Mouse (Mus musculus): ENCODE measurements around the gene Gm20390. TPM values are rescaled to one million over a fixed set of nuclear protein-coding genes. Genes with fewer than 3 reads are reported as not detected.
A peak's percentile ranks its signal among the peaks of the same experiment; 100 is the strongest.

Gene Gm20390
- 462 and 483 TPM in 2 replicates for polyA plus RNA-seq (2015; fragmentation: Nextera tagmentation; extraction: Ambion mirVana)

DNA sequence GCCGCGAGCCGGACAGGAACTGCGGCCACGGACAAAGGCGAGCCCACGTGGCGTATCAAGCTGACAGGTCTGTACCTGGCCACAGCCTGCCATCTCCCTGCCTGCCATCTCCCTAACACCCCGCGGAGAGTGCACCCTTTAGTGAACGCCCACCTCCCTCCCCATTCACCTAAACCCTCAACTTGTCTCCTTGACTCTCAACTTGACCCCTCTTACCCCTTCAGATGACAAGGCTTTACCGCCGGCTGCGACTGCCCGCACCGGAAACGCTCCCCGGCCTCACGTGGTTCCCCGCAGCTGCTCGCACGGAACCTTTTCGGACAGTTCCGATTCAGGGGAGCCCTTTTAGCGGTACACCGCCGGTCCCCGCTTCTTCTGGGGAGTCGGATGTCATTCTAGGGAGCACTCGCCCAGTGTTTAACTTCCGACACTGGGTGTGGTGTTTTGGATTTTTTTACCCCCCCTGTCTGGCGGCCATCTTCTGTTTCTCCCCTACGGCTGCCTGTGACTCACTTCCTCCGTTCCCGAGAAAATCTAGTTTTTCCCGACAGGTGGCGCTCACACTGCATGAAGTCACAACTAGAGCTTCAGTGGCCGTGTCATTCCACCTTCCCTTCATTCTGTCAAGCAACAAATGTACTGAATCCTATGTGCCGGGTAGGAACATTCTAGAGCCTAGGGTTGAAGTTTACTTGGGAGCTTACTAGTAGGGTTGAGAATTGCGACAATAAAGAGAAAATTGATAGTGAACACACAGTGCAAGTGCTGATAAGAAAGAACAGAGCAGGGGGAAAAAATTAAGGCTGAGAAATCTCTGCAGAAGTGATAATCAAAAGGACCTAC is at the start of gene Gm20390, which contains the start of gene Nme1:
Gene Gm20390, minus strand, starts transcription at position 289 of the 843 bp plus-strand sequence.
Gene Nme1, minus strand, starts transcription at position 517 of the 843 bp plus-strand sequence.
- Histone ChIP-seq H3K27ac (peak within 1 kb of the TSS; percentile 72), H3K27me3 (no peaks in the 10 kb centered on the region), H3K4me1 (peaks cover 14% of the 10 kb centered on the region), H3K9me3 (replicated peaks) (no peaks in the 10 kb centered on the region), H3K9ac (peak within 1 kb of the TSS; percentile 73), H3K36me3 (peaks cover 30% of the 10 kb centered on the region), H3K4me3 (replicated peaks) (peak within 1 kb of the TSS; percentile 71), H3K4me2 (peak within 1 kb of the TSS; percentile 79)
- peak; percentile 97 for ATAC-seq (replicated peaks; ENCODE audit: low FRiP score)
- WGBS, result under 1% methylated on average over 40 of the region's 40 CpGs

DNA sequence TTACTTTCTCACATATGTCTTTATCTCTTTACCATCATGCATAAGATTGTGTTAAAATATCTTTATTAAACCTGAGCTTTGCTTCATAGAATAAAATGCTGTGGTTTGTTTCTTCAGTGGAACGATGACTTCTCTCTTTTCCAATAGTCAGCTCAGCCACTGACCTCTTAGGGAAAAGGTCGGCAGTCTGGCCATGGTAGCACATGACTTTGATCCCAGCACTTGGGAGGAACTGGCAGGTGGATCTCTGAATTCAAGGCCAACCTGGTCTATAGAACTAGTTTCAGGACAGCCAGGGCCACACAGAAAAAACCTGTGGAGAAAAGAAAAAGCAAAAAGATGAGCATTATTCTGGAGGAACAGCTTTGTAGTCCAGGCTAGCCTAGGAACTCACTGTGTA is 35.3 kb upstream of the Gm20390 start:
- H3K4me1 ChIP-seq, result 0 out of 2 replicates have a peak, but pooled peaks cover 2% of the 10 kb centered on the region
- no peak overlapping the region for H3K27ac ChIP-seq
- WGBS, result 87% methylated on average over 2 of the region's 2 CpGs
- no peaks in the 10 kb centered on the region for H3K9me3 ChIP-seq (replicated peaks)
- no peak overlapping the region for H3K4me2 ChIP-seq
- H3K9ac ChIP-seq, result no peak overlapping the region
- H3K27me3 ChIP-seq, result no peaks in the 10 kb centered on the region
- H3K4me3 ChIP-seq (replicated peaks), result no peak overlapping the region
- ATAC-seq (replicated peaks; ENCODE audit: low FRiP score), result no peak
- no peaks in the 10 kb centered on the region for H3K36me3 ChIP-seq

DNA sequence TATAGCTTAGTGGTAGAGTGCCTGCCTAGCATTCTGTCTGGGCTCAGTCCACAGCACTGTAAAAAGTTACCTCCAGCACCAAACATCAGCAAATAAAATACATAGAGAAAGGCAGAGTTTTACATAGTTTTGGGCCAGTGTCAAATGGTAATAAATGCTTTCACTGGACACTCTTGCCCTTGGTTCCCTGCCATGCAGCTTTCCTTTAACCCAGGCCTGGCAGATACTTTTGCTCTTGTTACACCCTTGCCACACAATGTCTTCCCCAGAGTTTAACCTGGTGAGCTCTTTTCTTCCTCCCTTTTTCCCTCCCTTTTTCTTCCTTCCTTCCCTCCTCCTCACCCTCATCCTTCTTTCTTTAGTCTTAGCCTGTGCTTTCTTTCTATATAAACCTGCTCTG is 31.2 kb upstream of the Gm20390 start:
- no peak overlapping the region for H3K9ac ChIP-seq
- H3K4me3 ChIP-seq (replicated peaks), result no peak overlapping the region
- no peak overlapping the region for H3K27ac ChIP-seq
- no peak for ATAC-seq (replicated peaks; ENCODE audit: low FRiP score)
- H3K4me2 ChIP-seq, result no peak overlapping the region
- H3K27me3 ChIP-seq, result no peaks in the 10 kb centered on the region
- no peaks in the 10 kb centered on the region for H3K9me3 ChIP-seq (replicated peaks)
- no peaks in the 10 kb centered on the region for H3K36me3 ChIP-seq
- H3K4me1 ChIP-seq, result peaks cover 26% of the 10 kb centered on the region

DNA sequence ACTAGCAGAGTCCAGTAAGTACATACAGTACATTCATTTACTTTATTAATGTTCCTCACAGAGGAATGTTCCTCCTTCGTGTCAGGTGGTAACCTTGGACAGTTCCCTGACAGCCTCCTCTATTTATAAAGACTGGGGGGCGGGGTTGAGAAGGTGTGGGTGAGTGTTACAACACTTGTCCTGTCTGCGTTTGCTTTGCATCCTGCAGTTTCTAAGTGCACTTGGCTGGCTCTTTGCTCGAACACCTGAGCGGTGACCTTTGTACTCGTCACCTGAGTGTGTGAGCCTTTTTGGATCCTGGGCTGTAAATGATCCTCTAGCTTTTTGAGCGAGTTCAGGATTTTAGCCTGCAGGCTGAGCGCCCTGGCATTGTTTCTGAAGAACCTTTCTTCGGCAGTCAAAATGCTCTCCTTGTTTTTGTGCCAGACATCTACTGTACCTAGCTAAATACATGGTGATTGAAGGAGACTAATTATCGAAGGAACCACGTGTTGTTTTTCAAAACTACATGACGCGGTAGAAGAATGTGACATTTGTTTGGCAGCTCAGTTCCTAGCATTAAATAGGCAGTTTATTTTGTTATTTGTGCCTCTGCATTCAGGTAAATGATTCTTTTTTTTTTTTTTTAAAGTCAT is 29.2 kb upstream of the Gm20390 start:
- peak overlapping the region; percentile 90; the same call in 1 of the 2 replicates for H3K9ac ChIP-seq
- peak overlapping the region; percentile 84 for H3K4me3 ChIP-seq (replicated peaks)
- 28% methylated on average over 13 of the region's 13 CpGs for WGBS
- no peak for ATAC-seq (replicated peaks; ENCODE audit: low FRiP score)
- peak overlapping the region; percentile 97; the same call in 1 of the 2 replicates for H3K27ac ChIP-seq
- H3K9me3 ChIP-seq (replicated peaks), result no peaks in the 10 kb centered on the region
- peak overlapping the region; percentile 81 for H3K4me2 ChIP-seq
- H3K4me1 ChIP-seq, result peaks cover 26% of the 10 kb centered on the region
- H3K27me3 ChIP-seq, result 0 out of 2 replicates have a peak, but pooled peaks cover 2% of the 10 kb centered on the region
- H3K36me3 ChIP-seq, result no peaks in the 10 kb centered on the region

DNA sequence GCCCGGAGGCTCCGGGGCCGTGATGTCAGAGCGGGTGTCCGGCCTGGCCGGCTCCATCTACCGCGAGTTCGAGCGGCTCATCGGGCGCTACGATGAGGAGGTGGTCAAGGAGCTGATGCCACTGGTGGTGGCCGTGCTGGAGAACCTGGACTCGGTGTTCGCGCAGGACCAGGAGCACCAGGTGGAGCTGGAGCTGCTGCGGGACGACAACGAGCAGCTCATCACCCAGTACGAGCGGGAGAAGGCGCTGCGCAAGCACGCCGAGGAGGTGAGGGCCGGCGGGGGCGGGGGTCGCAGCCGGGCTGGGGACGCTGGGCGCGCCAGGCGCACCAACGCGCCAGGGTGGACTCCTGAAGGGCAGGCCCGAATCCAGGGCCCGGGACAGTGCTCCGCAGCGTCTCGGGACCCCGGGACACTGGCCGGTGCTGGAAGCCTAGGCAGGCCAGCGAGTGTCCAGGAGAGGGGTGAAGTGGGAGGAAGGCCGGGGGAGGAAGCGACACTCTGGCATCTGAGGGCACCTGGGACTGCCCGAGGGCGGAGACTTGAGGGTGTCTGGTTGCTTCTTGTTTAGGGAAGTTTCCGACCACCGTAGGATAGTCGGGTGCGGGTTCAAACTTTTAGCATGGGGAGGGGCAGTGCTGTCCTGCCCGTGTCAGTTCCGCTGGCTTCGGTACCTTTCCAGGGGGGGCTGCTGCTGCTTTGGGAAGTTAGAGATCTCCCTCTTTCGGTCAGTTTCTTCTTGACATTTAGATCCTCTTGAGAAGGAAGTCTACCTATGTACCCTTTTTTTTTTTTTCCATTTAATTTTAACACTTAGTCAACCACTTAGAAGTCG is 28.4 kb upstream of the Gm20390 start:
- Histone ChIP-seq H3K4me3 (replicated peaks) (peak overlapping the region; percentile 84), H3K9ac (peak overlapping the region; percentile 90), H3K4me1 (peaks cover 26% of the 10 kb centered on the region), H3K27me3 (0 out of 2 replicates have a peak, but pooled peaks cover 2% of the 10 kb centered on the region), H3K9me3 (replicated peaks) (no peaks in the 10 kb centered on the region), H3K27ac (peak overlapping the region; percentile 97), H3K36me3 (no peaks in the 10 kb centered on the region), H3K4me2 (peak overlapping the region; percentile 81)
- WGBS, result under 1% methylated on average over 58 of the region's 58 CpGs
- peak; percentile 59 for ATAC-seq (replicated peaks; ENCODE audit: low FRiP score)

DNA sequence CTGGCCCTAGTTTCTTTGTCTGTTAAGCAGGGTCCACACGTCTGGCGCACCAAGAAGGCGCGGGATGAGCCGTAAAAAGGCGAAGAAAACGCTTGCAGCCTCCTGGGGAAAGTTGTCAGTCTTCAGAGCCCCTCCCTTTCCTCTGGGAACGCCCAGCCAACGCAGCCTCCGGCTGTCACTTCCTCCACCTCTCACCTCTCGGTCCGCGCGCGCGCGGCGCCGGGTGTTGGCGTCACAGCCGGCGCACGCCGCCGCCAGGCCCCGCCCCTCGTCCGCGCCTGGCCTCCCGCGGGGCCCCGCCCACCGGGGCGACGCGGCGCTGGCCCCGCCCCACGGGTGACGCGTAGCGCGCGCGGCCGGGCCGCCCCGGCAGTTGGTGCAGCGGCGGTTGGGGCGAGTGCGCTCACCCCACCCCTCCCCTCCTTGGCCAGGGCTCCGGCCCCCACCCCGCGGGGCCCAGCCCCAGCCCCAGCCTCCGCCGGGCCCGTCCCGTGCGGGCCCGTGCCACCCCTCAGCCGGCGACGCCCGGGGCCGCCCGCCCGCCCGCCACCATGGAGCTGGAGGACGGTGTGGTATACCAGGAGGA is 27.7 kb upstream of the Gm20390 start, which contains the start of gene Spag9:
Gene Spag9, plus strand, starts transcription at position 372 of the 586 bp plus-strand sequence.
- Histone ChIP-seq H3K27me3 (0 out of 2 replicates have a peak, but pooled peaks cover 2% of the 10 kb centered on the region), H3K4me3 (replicated peaks) (peak within 1 kb of the TSS; percentile 84), H3K4me1 (peaks cover 26% of the 10 kb centered on the region), H3K27ac (peak within 1 kb of the TSS; percentile 98), H3K4me2 (peak within 1 kb of the TSS; percentile 81), H3K9ac (peak within 1 kb of the TSS; percentile 90), H3K36me3 (no peaks in the 10 kb centered on the region), H3K9me3 (replicated peaks) (no peaks in the 10 kb centered on the region)
- WGBS, result under 1% methylated on average over 67 of the region's 70 CpGs
- ATAC-seq (replicated peaks; ENCODE audit: low FRiP score), result peak; percentile 95

DNA sequence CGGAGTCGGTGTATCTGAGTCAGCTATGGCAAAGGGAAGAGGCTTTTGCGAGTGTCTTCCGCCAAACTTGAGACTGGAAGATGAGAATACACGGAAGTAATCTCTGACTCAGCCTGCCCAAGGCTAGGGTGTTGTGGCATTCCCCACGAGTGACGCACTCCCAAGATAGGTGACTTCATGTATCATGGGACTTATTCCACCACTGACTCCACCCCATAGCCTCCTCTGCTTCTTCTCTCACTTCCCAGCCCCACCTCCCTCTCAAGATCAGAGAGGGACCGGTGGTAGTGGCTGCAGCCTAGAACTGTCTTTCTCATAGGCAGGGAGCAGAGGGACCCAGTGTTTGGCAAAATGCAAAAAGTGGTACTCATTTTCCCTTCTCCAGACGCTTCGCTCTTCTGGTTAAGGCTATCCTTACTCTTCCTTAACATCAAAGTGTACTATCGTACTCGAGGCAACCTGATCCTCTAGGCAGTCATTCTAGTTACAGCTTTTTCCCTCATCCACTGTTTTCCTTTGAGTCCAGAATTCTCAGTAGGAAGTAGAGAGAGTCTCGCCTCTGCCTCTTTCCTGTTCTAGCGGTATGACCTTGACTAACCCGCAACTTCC is 27.1 kb upstream of the Gm20390 start:
- WGBS, result 4% methylated on average over 15 of the region's 15 CpGs
- Histone ChIP-seq H3K4me1 (peaks cover 26% of the 10 kb centered on the region), H3K4me3 (replicated peaks) (peak overlapping the region; percentile 84), H3K27ac (peak overlapping the region; percentile 98), H3K9ac (peak overlapping the region; percentile 66), H3K4me2 (peak overlapping the region; percentile 81), H3K9me3 (replicated peaks) (no peaks in the 10 kb centered on the region), H3K36me3 (no peaks in the 10 kb centered on the region), H3K27me3 (0 out of 2 replicates have a peak, but pooled peaks cover 2% of the 10 kb centered on the region)
- ATAC-seq (replicated peaks; ENCODE audit: low FRiP score), result peak; percentile 55

DNA sequence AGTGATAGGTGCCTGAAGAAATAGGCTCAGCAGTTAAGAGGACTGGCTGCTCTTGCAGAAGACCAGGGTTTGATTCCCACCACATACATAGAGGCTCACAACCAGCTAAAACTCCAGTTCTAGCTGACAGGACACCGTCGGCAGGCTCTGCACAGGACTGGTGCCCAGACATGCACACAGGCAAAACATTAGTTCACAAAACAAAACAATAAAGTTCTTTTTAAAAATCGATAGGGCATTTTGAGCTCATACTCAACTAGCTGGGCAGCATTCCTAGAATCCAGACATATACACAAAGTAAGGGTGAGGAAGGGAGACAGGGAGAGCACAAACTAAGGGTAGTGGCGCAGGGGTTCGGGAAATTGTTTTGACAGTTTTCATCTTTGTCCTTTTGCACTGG is 26.4 kb upstream of the Gm20390 start:
- H3K4me2 ChIP-seq, result peak overlapping the region; percentile 81
- no peaks in the 10 kb centered on the region for H3K9me3 ChIP-seq (replicated peaks)
- H3K4me3 ChIP-seq (replicated peaks), result peak overlapping the region; percentile 84
- peak overlapping the region; percentile 98 for H3K27ac ChIP-seq
- peaks cover 26% of the 10 kb centered on the region for H3K4me1 ChIP-seq
- WGBS, result 61% methylated on average over 5 of the region's 5 CpGs
- H3K27me3 ChIP-seq, result 0 out of 2 replicates have a peak, but pooled peaks cover 2% of the 10 kb centered on the region
- peak overlapping the region; percentile 66 for H3K9ac ChIP-seq
- H3K36me3 ChIP-seq, result no peaks in the 10 kb centered on the region
- no peak for ATAC-seq (replicated peaks; ENCODE audit: low FRiP score)

DNA sequence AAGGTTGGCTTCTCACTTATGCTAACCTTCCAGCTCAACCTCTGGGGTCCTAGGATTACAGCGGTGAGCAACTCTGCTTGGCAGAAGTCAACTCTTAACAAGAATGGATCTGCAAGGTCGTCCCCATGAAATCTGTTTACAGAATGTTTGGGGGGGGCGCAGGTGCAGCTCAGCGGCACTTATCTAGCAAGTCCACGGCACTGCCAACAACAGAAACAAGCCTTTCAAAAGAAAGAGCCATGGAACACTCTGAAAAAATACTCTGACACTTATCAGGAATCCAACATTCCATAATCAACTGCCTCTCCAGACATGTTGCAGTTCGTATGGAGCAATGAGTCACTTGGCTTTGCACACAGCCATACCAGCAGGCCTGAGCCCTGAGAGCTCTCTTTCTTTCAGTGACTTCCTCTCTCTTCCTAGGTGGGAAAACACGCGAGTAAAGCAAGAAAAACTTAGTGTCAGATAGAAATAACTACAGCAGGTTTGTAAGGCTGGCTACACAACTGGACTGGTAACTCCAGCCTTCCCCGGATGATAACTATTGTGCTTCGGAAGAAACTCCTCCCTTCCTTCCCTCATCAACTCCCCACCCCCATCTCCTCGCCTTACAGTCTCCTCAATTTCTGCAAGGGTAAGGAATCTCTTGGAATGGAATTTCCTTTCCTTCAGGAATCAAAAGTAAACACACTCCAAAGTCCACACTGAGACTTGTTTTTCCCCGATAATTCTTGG is 20.4 kb upstream of the Gm20390 start:
- Histone ChIP-seq H3K9me3 (replicated peaks) (no peaks in the 10 kb centered on the region), H3K27ac (peak overlapping the region; percentile 81), H3K9ac (no peak overlapping the region), H3K4me3 (replicated peaks) (no peak overlapping the region), H3K27me3 (0 out of 2 replicates have a peak, but pooled peaks cover 2% of the 10 kb centered on the region), H3K36me3 (no peaks in the 10 kb centered on the region), H3K4me1 (0 out of 2 replicates have a peak, but pooled peaks cover 9% of the 10 kb centered on the region), H3K4me2 (no peak overlapping the region)
- no peak; the same call in 1 of the 2 replicates for ATAC-seq (replicated peaks; ENCODE audit: low FRiP score)
- 52% methylated on average over 12 of the region's 12 CpGs for WGBS

DNA sequence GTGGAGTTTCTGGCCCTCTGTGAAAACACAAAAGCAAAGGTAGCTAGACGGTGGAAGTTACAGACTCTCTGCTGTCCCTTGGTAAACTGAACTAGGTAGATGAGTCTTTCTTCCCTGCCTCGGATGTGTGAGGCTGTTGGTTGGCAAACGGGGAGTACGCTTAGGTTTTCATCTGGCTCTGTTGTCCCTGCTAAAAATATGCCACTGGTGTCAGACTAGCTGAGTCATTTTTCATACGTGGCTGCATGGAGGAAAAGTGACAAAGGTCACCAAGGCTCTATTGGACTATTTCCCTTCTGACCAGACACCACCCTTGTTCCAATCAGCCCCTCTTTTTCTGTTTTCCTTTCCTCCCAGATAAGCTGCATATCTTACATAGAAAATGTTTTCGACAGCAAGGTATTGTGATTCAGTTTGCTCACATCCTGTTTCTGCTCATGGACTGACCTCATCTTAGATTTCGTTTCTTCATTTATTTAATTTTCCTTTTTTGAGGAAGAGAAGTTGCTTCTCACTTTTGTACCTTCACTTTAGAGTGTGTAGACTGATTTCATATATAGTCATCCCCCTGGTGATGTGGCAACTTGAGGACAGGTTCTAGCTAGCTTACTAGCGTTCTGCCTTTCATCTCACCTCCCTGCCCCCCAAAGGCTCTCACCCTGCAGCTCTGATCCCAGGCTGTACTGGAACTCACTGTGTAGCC is 19.7 kb upstream of the Gm20390 start:
- no peaks in the 10 kb centered on the region for H3K36me3 ChIP-seq
- no peak for ATAC-seq (replicated peaks; ENCODE audit: low FRiP score)
- H3K4me3 ChIP-seq (replicated peaks), result no peak overlapping the region
- no peaks in the 10 kb centered on the region for H3K9me3 ChIP-seq (replicated peaks)
- H3K9ac ChIP-seq, result no peak overlapping the region
- 0 out of 2 replicates have a peak, but pooled peaks cover 9% of the 10 kb centered on the region for H3K4me1 ChIP-seq
- H3K27me3 ChIP-seq, result 0 out of 2 replicates have a peak, but pooled peaks cover 1% of the 10 kb centered on the region
- no peak overlapping the region for H3K4me2 ChIP-seq
- H3K27ac ChIP-seq, result peak overlapping the region; percentile 81
- WGBS, result 60% methylated on average over 8 of the region's 8 CpGs
